Mouse (Mus musculus): ENCODE measurements at regions not wholly inside any gene's neighbourhood (a gene's known extent, or its start where the extent isn't known, plus 50 kb on each side); places are given as distances from the start of the nearest gene placed in this dataset. TPM values are rescaled to one million over a fixed set of nuclear protein-coding genes. Genes with fewer than 3 reads are reported as not detected.
A peak's percentile ranks its signal among the peaks of the same experiment; 100 is the strongest.

DNA sequence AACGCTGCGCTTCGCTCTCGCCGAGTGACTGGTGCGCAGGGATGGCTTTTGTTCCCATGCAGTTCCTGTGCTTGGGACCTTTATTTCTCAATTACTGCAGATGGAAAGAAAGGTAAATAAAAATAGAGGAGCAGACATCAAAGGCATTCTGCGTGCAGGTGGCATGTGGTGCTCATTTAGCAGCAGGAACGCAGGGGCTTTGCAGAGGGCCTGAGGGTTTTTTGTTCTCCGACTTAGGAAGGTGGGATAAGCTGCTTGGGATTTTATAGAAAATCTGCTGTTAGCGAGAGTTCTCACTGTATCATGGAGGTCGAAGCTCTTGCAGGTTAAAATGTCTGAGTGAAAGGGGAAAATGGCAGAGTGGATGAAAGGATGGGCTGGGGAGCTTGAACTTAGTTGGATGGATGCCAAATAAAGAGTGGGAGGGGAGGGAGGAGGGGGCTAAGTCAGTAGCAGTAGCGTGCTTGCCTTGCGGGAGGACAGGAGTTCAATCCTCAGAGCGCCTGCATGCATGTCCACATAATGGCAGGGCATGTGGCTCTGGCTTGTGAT is 101.9 kb upstream of the Sdk1 start:
- no peaks in the 10 kb centered on the region for H3K36me3 ChIP-seq (ENCODE audit: control insufficient read depth, insufficient read depth, low read length)
- no peaks in the 10 kb centered on the region for H3K27me3 ChIP-seq (ENCODE audit: control insufficient read depth, insufficient read depth, low read length)
- no peak for ATAC-seq (replicated peaks; ENCODE audit: insufficient number of reproducible peaks, low FRiP score, low TSS enrichment)
- H3K27ac ChIP-seq (ENCODE audit: low read depth, low read length) = 0 out of 2 replicates have a peak overlapping the region, but pooled peaks have one; percentile 2
- peaks cover 26% of the 10 kb centered on the region for H3K4me1 ChIP-seq (ENCODE audit: control insufficient read depth, insufficient read depth, low read length)
- no peaks in the 10 kb centered on the region for H3K9me3 ChIP-seq (replicated peaks; ENCODE audit: control insufficient read depth, low read length)
- H3K4me3 ChIP-seq (ENCODE audit: low read depth, low read length) = no peak overlapping the region
- H3K4me2 ChIP-seq = peak overlapping the region; percentile 16; the same call in 1 of the 2 replicates
- H3K9ac ChIP-seq (ENCODE audit: low read depth, low read length) = 0 out of 2 replicates have a peak overlapping the region, but pooled peaks have one; percentile 16
- WGBS (ENCODE audit: insufficient replicate concordance) = 49% methylated on average over 14 of the region's 14 CpGs

DNA sequence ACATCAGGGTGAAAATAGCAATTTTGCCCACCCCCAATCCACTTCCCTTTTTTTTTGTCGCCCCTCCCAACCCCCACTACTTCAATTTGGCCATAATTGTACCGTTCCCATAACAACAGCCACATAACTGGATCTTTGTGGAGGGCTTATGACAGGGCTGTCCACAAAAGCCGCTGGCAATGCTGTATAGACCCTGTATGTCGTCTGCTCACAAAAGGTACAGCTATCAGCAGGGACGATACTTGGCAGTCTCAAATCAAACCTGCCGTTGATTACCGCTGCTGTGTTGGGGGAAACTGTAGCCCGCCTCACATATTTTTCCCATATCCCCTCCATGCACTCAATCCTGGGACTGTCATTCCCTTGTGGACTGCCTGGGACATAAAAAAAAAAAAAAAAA is 80.9 kb upstream of the Sdk1 start:
- H3K9ac ChIP-seq (ENCODE audit: low read depth, low read length) = no peak overlapping the region
- no peak overlapping the region for H3K4me2 ChIP-seq
- no peaks in the 10 kb centered on the region for H3K36me3 ChIP-seq (ENCODE audit: control insufficient read depth, insufficient read depth, low read length)
- no peaks in the 10 kb centered on the region for H3K9me3 ChIP-seq (replicated peaks; ENCODE audit: control insufficient read depth, low read length)
- no peak overlapping the region for H3K4me3 ChIP-seq (ENCODE audit: low read depth, low read length)
- 68% methylated on average over 8 of the region's 8 CpGs for WGBS (ENCODE audit: insufficient replicate concordance)
- no peak for ATAC-seq (replicated peaks; ENCODE audit: insufficient number of reproducible peaks, low FRiP score, low TSS enrichment)
- H3K27me3 ChIP-seq (ENCODE audit: control insufficient read depth, insufficient read depth, low read length) = no peaks in the 10 kb centered on the region
- H3K27ac ChIP-seq (ENCODE audit: low read depth, low read length) = no peak overlapping the region
- H3K4me1 ChIP-seq (ENCODE audit: control insufficient read depth, insufficient read depth, low read length) = no peaks in the 10 kb centered on the region

DNA sequence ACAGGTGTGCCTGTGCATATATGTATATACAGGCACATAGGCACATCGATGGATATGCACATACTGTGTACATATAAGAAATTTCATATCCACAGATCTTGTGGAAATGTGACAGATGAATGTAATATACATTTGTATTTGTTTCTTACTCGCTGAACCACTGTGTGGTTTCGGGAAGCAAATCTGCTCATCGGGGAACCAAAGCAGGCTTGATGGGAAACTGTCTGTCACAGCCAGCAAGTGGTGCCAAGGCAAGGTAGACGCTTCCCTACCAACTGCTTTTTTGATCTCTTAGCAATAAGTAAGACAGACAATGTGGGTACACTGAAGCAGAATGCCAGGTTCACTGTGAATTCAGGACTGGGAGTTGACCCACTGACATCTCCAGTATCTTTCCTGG is 80.3 kb upstream of the Sdk1 start:
- no peak overlapping the region for H3K4me3 ChIP-seq (ENCODE audit: low read depth, low read length)
- ATAC-seq (replicated peaks; ENCODE audit: insufficient number of reproducible peaks, low FRiP score, low TSS enrichment) = no peak
- H3K9ac ChIP-seq (ENCODE audit: low read depth, low read length) = no peak overlapping the region
- H3K4me1 ChIP-seq (ENCODE audit: control insufficient read depth, insufficient read depth, low read length) = no peaks in the 10 kb centered on the region
- H3K4me2 ChIP-seq = no peak overlapping the region
- no peak overlapping the region for H3K27ac ChIP-seq (ENCODE audit: low read depth, low read length)
- WGBS (ENCODE audit: insufficient replicate concordance) = 92% methylated on average over 5 of the region's 5 CpGs
- no peaks in the 10 kb centered on the region for H3K36me3 ChIP-seq (ENCODE audit: control insufficient read depth, insufficient read depth, low read length)
- no peaks in the 10 kb centered on the region for H3K9me3 ChIP-seq (replicated peaks; ENCODE audit: control insufficient read depth, low read length)
- H3K27me3 ChIP-seq (ENCODE audit: control insufficient read depth, insufficient read depth, low read length) = no peaks in the 10 kb centered on the region

DNA sequence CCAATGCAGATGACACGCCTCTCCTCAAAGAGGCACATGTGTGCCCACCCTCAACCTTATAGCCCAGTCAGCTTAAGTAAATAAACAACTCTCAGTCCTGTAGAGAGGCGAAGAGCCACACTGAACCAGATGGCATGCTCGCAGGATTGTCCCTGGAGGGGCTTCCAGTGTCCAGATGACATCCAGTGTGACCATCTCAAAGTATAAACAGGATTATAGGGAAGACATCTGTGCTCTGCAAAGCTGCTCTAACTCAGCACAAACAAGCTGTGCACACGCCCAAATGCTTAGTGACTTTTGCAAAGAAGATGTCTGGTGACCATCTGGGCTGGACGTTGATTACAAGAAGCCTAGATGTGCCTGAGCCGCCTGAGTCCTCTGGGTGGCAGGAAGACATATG is 58.8 kb upstream of the Sdk1 start:
- Histone ChIP-seq H3K9ac (ENCODE audit: low read depth, low read length) (no peak overlapping the region), H3K36me3 (ENCODE audit: control insufficient read depth, insufficient read depth, low read length) (no peaks in the 10 kb centered on the region), H3K4me2 (no peak overlapping the region), H3K4me3 (ENCODE audit: low read depth, low read length) (no peak overlapping the region), H3K27me3 (ENCODE audit: control insufficient read depth, insufficient read depth, low read length) (no peaks in the 10 kb centered on the region), H3K27ac (ENCODE audit: low read depth, low read length) (no peak overlapping the region), H3K4me1 (ENCODE audit: control insufficient read depth, insufficient read depth, low read length) (no peaks in the 10 kb centered on the region), H3K9me3 (replicated peaks; ENCODE audit: control insufficient read depth, low read length) (no peaks in the 10 kb centered on the region)
- ATAC-seq (replicated peaks; ENCODE audit: insufficient number of reproducible peaks, low FRiP score, low TSS enrichment) = no peak
- WGBS (ENCODE audit: insufficient replicate concordance) = 59% methylated on average over 6 of the region's 6 CpGs

DNA sequence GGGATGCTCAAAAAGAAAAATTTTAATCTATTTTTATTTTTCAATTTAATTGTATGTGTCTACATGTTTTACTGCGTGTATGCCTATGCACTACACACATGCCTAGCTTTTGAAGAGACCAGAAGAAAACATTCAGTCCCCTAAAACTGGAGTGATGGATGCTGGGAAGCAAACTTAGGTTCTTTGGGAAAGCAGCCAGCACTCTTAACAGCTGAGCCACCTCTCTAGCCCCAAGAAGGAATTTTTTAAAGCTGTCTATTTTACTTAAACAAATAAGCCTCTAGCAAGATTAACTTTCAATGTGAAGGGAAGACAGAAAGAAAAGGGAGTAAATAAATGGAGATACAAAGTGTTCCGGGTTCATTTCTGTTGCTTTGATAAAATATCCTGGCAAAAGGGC is 52.3 kb upstream of the Sdk1 start:
- H3K36me3 ChIP-seq (ENCODE audit: control insufficient read depth, insufficient read depth, low read length) = no peaks in the 10 kb centered on the region
- H3K27me3 ChIP-seq (ENCODE audit: control insufficient read depth, insufficient read depth, low read length) = no peaks in the 10 kb centered on the region
- H3K4me1 ChIP-seq (ENCODE audit: control insufficient read depth, insufficient read depth, low read length) = no peaks in the 10 kb centered on the region
- no peak overlapping the region for H3K9ac ChIP-seq (ENCODE audit: low read depth, low read length)
- WGBS (ENCODE audit: insufficient replicate concordance) = 76% methylated on average over 2 of the region's 2 CpGs
- no peaks in the 10 kb centered on the region for H3K9me3 ChIP-seq (replicated peaks; ENCODE audit: control insufficient read depth, low read length)
- no peak overlapping the region for H3K4me3 ChIP-seq (ENCODE audit: low read depth, low read length)
- no peak overlapping the region for H3K27ac ChIP-seq (ENCODE audit: low read depth, low read length)
- no peak for ATAC-seq (replicated peaks; ENCODE audit: insufficient number of reproducible peaks, low FRiP score, low TSS enrichment)
- H3K4me2 ChIP-seq = no peak overlapping the region

Small RNA genes in the stretch of these regions (microRNA-seq; reads per million reads assigned to microRNA genes)
- gene Gm26113 (ENCODE audit: borderline number of aligned reads) = not detected

Measured in heart, embryonic 11.5 days (tissue).